Mouse (Mus musculus) megakaryocyte, embryonic 14.5 days (primary cell): ENCODE results near the gene Ninj1. TPM values are rescaled to one million over a fixed set of nuclear protein-coding genes. Genes with fewer than 3 reads are reported as not detected.
A peak's percentile ranks its signal among the peaks of the same experiment; 100 is the strongest.

ENCODE experiments used
- H3K27me3 ChIP-seq: replicated peaks from 2 replicates; pipeline ENCODE3; 2012; ENCODE audit warnings: inconsistent platforms
- H3K36me3 ChIP-seq: replicated peaks from 2 replicates; pipeline ENCODE3; 2012; ENCODE audit warnings: low read length, inconsistent platforms, mixed read lengths
- H3K4me1 ChIP-seq: 2 replicates; pipeline ENCODE4 v1.6.1; 2012; ENCODE audit warnings: inconsistent platforms
- H3K4me3 ChIP-seq: replicated peaks from 2 replicates; pipeline ENCODE3; 2012; ENCODE audit warnings: moderate library complexity, mild to moderate bottlenecking, inconsistent platforms
- H3K9me3 ChIP-seq: 2 replicates; pipeline ENCODE4 v1.6.1; 2012; ENCODE audit warnings: inconsistent platforms
- FLI1 ChIP-seq: IDR thresholded peaks from 2 replicates; pipeline ENCODE4 v1.6.1; 2012; ENCODE audit warnings: low read length, inconsistent platforms, mixed read lengths
- GATA1 ChIP-seq: IDR thresholded peaks from 3 replicates; pipeline ENCODE4 v1.6.1; 2012; ENCODE audit warnings: mixed read lengths, low read length, inconsistent platforms, borderline replicate concordance
- polyA plus RNA-seq: library from polyadenylated mRNA; stranded (reverse); fragments of >175 nt; gene quantifications from 2 replicates; pipeline ENCODE4 v1.2.3, GENCODE M21; 2012; ENCODE audit warnings: low replicate concordance; ENCODE audit not compliant: insufficient read depth

The Ninj1 gene
- polyA plus RNA-seq: 422 and 866 TPM in 2 replicates

DNA sequence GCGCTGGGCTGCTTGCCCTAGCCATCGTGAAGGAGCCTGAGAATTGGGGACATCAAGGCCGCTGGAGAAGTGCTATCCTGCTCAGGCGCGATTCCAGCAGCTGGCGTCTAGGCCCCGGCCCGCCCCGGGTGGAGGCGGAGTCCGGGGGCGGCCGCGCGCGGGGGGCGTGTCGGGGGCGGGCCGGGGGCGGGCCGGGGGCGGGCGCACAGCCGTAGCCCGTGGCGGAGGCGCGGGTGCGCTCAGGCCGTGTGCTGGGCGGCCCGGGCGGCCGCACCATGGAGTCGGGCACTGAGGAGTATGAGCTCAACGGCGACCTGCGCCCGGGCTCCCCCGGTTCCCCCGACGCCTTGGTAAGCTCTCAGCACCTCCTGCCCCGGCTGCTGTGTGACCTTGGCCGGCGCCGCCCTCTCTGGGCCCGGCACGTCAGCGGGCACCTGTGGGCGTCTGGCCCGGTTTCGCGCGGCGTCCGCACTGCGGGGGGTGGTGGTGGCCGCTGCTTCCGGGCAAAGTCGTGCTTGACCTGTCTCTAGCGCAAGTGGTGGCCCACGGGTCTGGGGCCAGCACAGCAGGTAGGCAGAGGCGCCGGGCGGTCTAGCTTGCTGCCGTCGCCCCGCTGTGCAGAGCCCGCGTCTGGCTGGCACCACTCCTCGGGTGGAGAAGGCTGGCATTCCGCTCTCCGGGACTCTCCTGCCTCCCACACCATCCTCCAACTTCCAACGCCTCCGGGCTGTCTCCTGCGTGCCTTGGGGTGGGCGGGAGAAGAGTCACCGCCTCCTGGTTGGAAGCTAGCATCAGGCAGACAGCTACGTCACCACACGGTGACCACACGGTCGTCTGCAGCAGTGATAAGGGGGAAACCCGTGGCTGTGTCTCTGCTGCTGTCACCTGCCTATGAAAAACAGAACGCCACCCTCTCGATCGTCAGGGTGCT lies at the start of gene Ninj1:
TSS of gene Ninj1 (plus strand) at position 198 of the 931 bp plus-strand sequence.
- H3K36me3 ChIP-seq: peaks cover 39% of the 10 kb centered on the region

DNA sequence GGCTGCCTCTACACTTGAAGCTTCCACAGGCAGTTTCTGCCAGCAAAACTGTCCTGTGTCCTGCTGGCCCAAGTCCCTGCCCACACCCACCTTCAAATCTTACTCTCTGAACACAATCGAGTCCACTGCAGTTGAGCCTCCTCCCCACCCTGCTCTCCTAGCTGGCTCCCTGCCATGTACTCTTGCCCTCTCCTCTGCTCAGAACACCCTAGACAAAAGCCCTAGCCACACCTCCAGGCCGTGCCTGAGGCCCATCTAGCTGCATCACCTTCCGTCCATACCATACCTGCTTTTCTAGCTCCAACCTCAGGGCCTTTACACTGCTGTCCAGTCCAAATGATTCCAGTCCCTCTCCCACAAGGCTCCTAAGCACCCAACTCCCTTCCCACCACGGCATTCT lies 46.7 kb upstream of the Ninj1 start:
- Histone ChIP-seq H3K4me3 (no peak overlapping the region), H3K27me3 (peaks cover 78% of the 10 kb centered on the region), H3K4me1 (no peaks in the 10 kb centered on the region), H3K36me3 (no peaks in the 10 kb centered on the region), H3K9me3 (no peaks in the 10 kb centered on the region)
- TF ChIP-seq FLI1 (no peak), GATA1 (no peak)

More for the DNA sequence above, at the start of gene Ninj1:
- no peak for TF ChIP-seq FLI1
- TF ChIP-seq GATA1: peak; percentile 96
- Histone ChIP-seq H3K27me3 (peaks cover 4% of the 10 kb centered on the region), H3K4me3 (peak within 1 kb of the TSS; percentile 98), H3K4me1 (peaks cover 96% of the 10 kb centered on the region), H3K9me3 (peaks cover 7% of the 10 kb centered on the region; the same call in 1 of the 2 replicates)

DNA sequence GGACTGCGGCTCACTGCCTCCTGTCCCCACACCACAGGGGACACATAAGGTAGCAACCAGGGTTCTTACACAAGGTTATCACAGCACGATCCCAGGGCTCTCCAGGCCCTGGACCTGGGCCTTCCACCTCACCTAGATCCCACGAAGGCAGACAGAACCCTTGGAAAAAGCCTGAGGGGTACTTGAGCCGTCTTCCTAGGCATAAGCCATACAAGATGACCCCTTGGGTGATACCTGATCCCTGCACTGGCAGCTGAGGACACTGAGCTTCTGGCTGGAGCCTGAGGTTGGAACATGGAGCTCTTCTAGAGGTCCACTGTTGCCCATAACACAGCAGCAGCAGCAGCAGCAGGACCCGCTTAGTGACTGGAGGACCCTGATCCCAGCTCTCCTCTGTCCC lies 44.9 kb upstream of the Ninj1 start:
- peaks cover 84% of the 10 kb centered on the region for H3K27me3 ChIP-seq
- peaks cover 14% of the 10 kb centered on the region for H3K4me1 ChIP-seq
- H3K36me3 ChIP-seq: no peaks in the 10 kb centered on the region
- TF ChIP-seq GATA1 (no peak), FLI1 (no peak)
- no peaks in the 10 kb centered on the region for H3K9me3 ChIP-seq
- no peak overlapping the region for H3K4me3 ChIP-seq

DNA sequence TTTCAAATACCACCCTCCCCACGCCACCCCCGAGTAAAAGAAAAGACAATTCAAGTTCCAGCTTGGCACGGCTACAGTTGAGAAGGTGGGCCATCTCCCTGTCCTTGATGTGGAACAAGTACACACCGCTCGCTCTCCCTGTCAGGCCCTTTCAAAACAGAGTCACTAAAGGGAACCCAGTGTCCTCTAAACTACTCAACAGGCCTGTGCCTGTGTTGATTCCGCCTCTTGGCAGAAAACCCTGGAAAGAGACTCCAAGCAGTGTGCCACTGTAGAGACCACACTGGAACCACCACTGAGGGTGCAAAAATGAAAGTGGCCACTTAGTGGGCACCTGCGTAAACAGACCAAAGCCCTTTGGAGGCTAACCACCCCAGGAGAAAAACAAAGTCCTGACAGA lies 44.0 kb upstream of the Ninj1 start:
- no peaks in the 10 kb centered on the region for H3K36me3 ChIP-seq
- no peaks in the 10 kb centered on the region for H3K9me3 ChIP-seq
- no peak for TF ChIP-seq FLI1
- TF ChIP-seq GATA1: no peak
- peaks cover 22% of the 10 kb centered on the region for H3K4me1 ChIP-seq
- peaks cover 89% of the 10 kb centered on the region for H3K27me3 ChIP-seq
- no peak overlapping the region for H3K4me3 ChIP-seq

DNA sequence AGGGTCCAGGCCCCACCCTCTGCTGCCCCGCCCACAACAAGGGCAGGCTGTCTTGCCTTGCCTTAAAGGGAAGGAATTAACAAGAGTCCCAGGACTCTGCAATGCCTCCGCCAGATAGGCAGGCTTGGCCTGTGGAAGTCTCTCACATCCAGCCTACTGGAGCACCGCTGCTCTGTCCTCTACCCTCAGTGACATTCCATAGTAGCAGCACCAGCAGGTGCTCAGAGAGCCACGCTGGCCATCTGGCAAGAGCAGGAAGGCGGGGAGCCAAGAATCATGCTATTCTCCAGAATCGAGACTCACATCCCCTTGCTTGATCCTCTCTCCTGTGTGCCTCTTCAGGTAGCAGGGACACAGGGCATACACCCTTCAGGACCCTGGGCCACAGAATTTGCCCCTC lies 42.8 kb upstream of the Ninj1 start:
- no peak for TF ChIP-seq GATA1
- no peak for TF ChIP-seq FLI1
- H3K27me3 ChIP-seq: peaks cover 94% of the 10 kb centered on the region

DNA sequence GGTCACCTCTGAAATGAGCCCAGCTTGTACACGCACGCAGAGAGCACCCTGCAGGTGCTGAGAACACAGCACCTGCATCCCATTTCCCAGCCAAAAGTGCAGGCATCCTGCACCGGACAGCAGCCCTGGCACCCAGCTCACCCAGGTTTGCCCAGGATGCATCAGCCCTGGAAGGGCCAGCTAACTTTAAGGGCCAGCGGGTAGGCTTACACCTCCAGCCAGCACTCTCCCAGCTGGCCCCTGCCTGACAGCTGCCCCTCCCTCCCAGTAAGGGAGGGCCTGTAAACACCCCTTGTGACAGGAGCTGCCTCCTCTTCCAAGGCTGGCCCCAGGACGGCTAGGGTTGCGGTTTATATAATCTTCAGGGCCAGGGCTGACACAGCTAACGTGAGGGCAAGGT lies 41.9 kb upstream of the Ninj1 start:
- H3K9me3 ChIP-seq: no peaks in the 10 kb centered on the region

More for the DNA sequence above, 42.8 kb upstream of the Ninj1 start:
- H3K4me3 ChIP-seq: no peak overlapping the region
- peaks cover 22% of the 10 kb centered on the region for H3K4me1 ChIP-seq
- H3K36me3 ChIP-seq: no peaks in the 10 kb centered on the region
- no peaks in the 10 kb centered on the region for H3K9me3 ChIP-seq

DNA sequence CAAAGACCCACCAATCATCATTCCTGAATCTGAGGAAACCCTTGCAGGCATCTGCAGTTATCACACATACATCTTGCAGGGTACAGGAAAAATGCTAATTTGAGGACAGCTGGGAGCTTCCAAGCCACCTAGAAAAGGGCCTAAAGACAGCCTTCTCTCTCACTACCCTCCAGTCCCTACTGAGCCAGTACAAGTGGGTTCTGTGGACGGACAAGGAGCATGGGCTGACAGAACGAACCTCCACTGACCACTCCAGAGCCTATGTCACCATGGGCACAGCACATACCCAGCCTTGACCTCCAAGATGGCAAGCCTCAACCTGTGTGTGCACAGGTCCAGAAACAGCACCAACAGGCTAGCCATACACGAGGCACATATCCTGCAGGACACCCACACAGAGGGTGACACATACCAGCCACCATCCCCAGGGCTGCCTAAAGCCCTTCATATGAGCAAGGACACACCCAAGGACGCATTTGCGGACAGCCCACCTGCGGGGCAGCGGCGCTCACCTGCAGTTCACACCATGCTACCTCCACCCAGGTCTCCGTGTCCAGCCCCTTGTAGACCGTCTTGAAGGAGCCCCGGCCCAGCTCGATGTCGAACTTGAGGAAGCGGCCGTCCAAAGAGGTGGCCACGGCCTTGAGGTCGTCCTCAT lies 41.1 kb upstream of the Ninj1 start:
- Histone ChIP-seq H3K4me1 (peaks cover 22% of the 10 kb centered on the region), H3K4me3 (peak overlapping the region; percentile 88), H3K36me3 (no peaks in the 10 kb centered on the region), H3K27me3 (peaks cover 96% of the 10 kb centered on the region), H3K9me3 (no peaks in the 10 kb centered on the region)
- TF ChIP-seq GATA1 (no peak), FLI1 (no peak)

More for the DNA sequence above, 41.9 kb upstream of the Ninj1 start:
- peaks cover 96% of the 10 kb centered on the region for H3K27me3 ChIP-seq
- no peak for TF ChIP-seq FLI1
- no peak for TF ChIP-seq GATA1
- no peak overlapping the region for H3K4me3 ChIP-seq
- peaks cover 22% of the 10 kb centered on the region for H3K4me1 ChIP-seq
- no peaks in the 10 kb centered on the region for H3K36me3 ChIP-seq

DNA sequence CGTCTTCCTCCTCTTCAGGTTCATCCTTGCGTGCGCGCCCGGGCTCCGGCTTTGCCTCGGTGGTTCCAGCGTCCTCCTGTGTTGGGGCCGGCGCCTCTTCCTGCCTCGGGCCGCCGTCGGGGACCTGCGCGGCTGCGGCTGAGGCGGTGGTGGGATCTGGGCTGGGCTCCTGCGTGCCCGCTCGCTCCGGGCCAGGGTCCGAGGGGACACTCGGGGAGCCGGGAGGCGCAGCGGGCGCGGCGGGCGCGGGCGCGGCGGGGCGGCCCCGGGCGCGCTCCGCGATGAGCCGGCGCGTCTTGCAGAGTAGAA lies 40.6 kb upstream of the Ninj1 start:
- Histone ChIP-seq H3K36me3 (no peaks in the 10 kb centered on the region), H3K4me1 (peaks cover 22% of the 10 kb centered on the region), H3K4me3 (peak overlapping the region; percentile 88), H3K27me3 (peaks cover 98% of the 10 kb centered on the region), H3K9me3 (no peaks in the 10 kb centered on the region)
- TF ChIP-seq GATA1 (no peak), FLI1 (no peak)

DNA sequence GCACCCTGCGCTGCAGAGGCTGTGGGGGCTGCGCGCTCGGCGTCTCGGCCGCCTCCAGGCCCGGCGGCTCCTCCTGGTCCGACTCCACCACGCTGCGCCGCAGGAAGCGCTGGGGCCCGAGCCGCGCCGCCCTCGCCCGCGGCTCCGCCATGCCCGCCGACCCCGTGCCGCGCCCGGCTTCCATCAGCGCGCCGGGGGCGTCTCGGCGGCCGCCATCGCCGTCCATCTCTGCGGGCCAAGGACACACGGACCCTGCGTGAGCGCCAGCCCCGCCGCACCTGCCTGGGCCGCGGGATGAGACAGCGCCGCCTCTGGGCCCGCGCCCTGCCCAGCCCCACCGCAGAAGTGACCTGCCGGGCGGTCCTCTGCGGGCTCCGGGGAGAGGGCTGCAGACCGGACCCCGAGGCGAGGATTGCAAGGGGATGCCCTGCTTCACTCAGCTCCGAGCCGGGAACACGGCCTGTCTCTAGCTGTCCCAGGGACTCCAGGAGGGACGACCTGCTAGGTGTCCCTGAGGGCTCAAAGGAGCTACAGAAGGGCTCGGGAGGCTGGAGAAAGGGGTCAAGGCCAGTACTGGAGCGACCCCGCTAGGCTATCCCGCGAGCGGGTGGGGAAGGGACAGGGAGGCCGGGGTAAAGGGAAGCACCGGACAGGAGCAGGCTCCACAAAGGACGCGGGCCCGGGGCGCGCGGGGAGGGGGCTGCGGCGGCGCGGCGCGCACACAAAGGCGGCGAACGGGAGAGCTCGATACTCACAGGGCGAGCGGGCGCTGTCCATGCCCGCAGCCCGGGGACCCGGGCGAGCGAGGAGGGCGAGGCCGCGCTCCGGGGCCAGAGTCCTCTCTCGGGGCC lies 40.1 kb upstream of the Ninj1 start:
- H3K4me1 ChIP-seq: peaks cover 22% of the 10 kb centered on the region

DNA sequence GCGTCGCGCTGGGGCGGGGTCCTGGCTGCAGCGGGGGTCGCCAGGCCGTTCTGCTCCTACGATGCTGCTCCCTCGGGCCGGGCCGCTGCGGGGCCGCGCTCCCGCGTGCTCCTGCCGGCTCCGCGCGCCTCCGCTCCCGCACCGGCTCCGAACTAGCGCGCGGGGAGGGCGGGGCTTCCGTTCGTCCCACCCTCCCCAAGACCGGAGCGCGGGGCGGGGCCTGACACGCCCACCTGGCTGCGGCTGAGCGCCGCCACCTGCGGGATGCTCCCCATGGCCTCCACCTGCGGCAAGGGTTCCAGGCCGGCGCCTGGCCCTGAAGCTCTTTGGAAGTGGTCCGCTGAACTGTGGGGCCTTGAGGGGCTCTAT lies 39.4 kb upstream of the Ninj1 start, which contains the start of gene Wnk2:
TSS of gene Wnk2 (minus strand) at position 157 of the 369 bp plus-strand sequence.
- H3K4me1 ChIP-seq: peaks cover 22% of the 10 kb centered on the region
- H3K27me3 ChIP-seq: peaks cover 96% of the 10 kb centered on the region
- peak within 1 kb of the TSS; percentile 88 for H3K4me3 ChIP-seq
- TF ChIP-seq FLI1 (no peak), GATA1 (no peak)
- H3K9me3 ChIP-seq: no peaks in the 10 kb centered on the region
- H3K36me3 ChIP-seq: no peaks in the 10 kb centered on the region

More for the DNA sequence above, 40.1 kb upstream of the Ninj1 start:
- no peak for TF ChIP-seq FLI1
- no peak for TF ChIP-seq GATA1
- Histone ChIP-seq H3K9me3 (no peaks in the 10 kb centered on the region), H3K27me3 (peaks cover 97% of the 10 kb centered on the region), H3K36me3 (no peaks in the 10 kb centered on the region), H3K4me3 (peak overlapping the region; percentile 88)
